Mouse (Mus musculus) midbrain, embryonic 16.5 days (tissue): ENCODE data around the gene Hnrnph1. TPM values are rescaled to one million over a fixed set of nuclear protein-coding genes. Genes with fewer than 3 reads are reported as not detected.

Source experiments
- ATAC-seq: fragments of 200-750 bp; cut with Nextera tagmentation; 2 replicates; pipeline ENCODE4 v1.8.0; 2017; ENCODE audit warnings: moderate TSS enrichment
- H3K27ac ChIP-seq: fragments of 300-500 bp; sonication (generic); 2 replicates; pipeline ENCODE4 v1.5.1; 2014; ENCODE audit warnings: mild to moderate bottlenecking, low read length, mixed read lengths
- H3K27me3 ChIP-seq: fragments of 300-500 bp; sonication (generic); 2 replicates; pipeline ENCODE4 v1.6.1; 2014; ENCODE audit warnings: low read depth, low read length, mixed read lengths; ENCODE audit not compliant: control insufficient read depth, insufficient read depth
- H3K36me3 ChIP-seq: fragments of 300-500 bp; sonication (generic); 2 replicates; pipeline ENCODE4 v1.6.1; 2014; ENCODE audit warnings: mild to moderate bottlenecking, low read length, moderate library complexity, mixed read lengths; ENCODE audit not compliant: control insufficient read depth, insufficient read depth
- H3K4me1 ChIP-seq: fragments of 300-500 bp; sonication (generic); 2 replicates; pipeline ENCODE4 v1.6.1; 2014; ENCODE audit warnings: mild to moderate bottlenecking, low read length, mixed read lengths; ENCODE audit not compliant: control insufficient read depth, insufficient read depth
- H3K4me2 ChIP-seq: fragments of 300-500 bp; sonication (generic); 2 replicates; pipeline ENCODE4 v1.6.1; 2014; ENCODE audit warnings: mild to moderate bottlenecking, low read length, mixed read lengths
- H3K4me3 ChIP-seq: fragments of 300-500 bp; sonication (generic); 2 replicates; pipeline ENCODE4 v1.5.1; 2014; ENCODE audit warnings: low read depth, mild to moderate bottlenecking, low read length, moderate library complexity, mixed read lengths
- H3K9ac ChIP-seq: fragments of 300-500 bp; sonication (generic); 2 replicates; pipeline ENCODE4 v1.6.1; 2014; ENCODE audit warnings: low read depth, low read length, mixed read lengths
- H3K9me3 ChIP-seq: fragments of 300-500 bp; sonication (generic); replicated peaks from 2 replicates; pipeline ENCODE4 v1.6.1; 2014; ENCODE audit warnings: mild to moderate bottlenecking, low read length, mixed read lengths; ENCODE audit not compliant: control insufficient read depth, poor library complexity, severe bottlenecking
- WGBS: fragments of 180-500 bp; shearing (Covaris S2); extraction: QIAGEN DNeasy Blood & Tissue Kit; methylation state at CpG from one replicate; pipeline ENCODE4 v1.1.7; 2014; 5-methylcytosine and 5-hydroxymethylcytosine counted together
- polyA plus RNA-seq: library from polyadenylated mRNA; unstranded; fragments of >200 nt; fragmentation: Nextera tagmentation; extraction: Ambion mirVana; gene quantifications from 2 replicates; pipeline ENCODE4 v1.2.1, GENCODE M21; 2015

Gene Hnrnph1
- polyA plus RNA-seq, 1 experiment from 2014 or later: 456 TPM

DNA sequence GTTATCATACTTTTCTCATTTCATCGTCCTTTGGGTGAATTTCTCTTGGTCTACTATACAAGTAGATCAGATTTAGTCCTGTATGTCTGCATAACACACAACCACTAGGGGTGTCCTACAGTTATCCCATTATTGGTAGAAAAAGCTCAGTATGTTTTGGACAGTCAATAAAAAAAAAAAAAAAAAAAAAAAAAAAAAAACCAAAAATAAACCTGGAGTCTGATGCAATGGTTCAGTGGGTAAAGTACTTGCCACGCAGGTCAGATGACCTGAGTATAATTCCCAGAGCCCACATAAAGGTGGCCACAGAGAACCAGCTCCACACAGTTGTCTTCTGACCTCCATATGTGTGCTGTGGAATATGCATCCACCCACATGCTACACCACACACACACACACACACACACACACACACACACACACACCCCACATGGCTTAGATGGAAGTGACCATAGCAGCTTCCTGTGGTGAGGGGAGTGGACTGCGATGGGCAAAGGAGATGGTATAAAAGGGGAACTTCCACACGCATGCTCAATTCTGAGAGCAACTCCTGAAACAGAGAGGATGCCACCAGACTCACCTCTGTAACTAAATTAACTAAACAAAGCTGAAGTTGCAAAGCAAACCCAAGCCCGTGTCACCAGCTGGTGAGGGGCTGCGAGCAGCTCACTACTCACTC lies 38.9 kb downstream of the Hnrnph1 start:
- Histone ChIP-seq H3K27ac (no peak overlapping the region), H3K9me3 (no peaks in the 10 kb centered on the region), H3K4me3 (no peak overlapping the region), H3K9ac (no peak overlapping the region), H3K4me2 (no peak overlapping the region), H3K27me3 (no peaks in the 10 kb centered on the region), H3K4me1 (no peaks in the 10 kb centered on the region), H3K36me3 (peaks cover 26% of the 10 kb centered on the region)
- WGBS: 96% methylated on average over 6 of the region's 6 CpGs
- no peak for ATAC-seq

DNA sequence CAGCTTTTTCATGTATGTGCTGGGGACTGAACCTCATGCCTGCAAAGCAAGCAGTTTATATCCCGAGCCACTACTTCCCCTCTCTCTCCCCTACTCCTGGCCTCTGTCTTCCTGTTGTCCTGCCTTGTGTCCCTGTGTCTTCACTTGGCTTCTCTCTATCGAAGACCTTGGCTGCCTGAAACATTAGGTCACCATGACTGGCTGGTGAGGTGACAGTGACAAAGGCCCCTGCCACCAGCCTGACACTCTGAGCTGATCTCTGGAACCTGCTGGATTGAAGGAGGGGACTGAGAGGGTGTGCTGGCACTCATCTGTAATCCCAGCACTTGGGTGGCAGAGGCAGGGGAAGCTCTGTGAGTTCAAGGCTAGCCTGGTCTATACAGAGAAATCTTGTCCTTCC lies 41.1 kb downstream of the Hnrnph1 start:
- no peak overlapping the region for H3K27ac ChIP-seq
- peaks cover 8% of the 10 kb centered on the region for H3K4me1 ChIP-seq
- WGBS: 80% methylated on average over 2 of the region's 2 CpGs
- no peak overlapping the region for H3K4me2 ChIP-seq
- H3K9me3 ChIP-seq: no peaks in the 10 kb centered on the region
- ATAC-seq: no peak
- H3K4me3 ChIP-seq: no peak overlapping the region
- no peaks in the 10 kb centered on the region for H3K27me3 ChIP-seq
- H3K36me3 ChIP-seq: peaks cover 19% of the 10 kb centered on the region
- no peak overlapping the region for H3K9ac ChIP-seq

DNA sequence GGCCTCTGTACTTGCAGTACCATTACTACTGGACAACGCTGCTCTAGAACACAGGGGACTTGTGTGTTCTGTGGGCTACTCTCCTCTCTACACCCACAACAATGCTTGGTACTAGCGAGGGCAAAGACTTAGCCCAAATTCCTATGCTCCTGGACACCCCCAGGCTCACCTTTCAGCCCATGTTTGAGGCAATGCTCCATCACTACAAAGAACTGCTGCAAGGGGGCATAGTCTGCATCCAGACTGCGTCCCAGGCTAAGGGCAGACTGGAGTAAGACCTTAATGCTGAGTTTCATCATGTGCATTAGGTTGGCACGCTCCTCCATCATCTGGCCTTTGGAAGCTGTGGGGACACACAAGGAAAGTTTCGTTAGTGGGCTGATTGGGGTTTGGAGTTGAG lies 44.7 kb downstream of the Hnrnph1 start:
- H3K9me3 ChIP-seq: no peaks in the 10 kb centered on the region
- no peaks in the 10 kb centered on the region for H3K27me3 ChIP-seq
- peaks cover 8% of the 10 kb centered on the region for H3K4me1 ChIP-seq
- H3K4me2 ChIP-seq: peak overlapping the region; percentile 61
- peak overlapping the region; percentile 33 for H3K4me3 ChIP-seq
- 43% methylated on average over 5 of the region's 5 CpGs for WGBS
- peak overlapping the region; percentile 20 for H3K9ac ChIP-seq
- ATAC-seq: no peak; the same call in 1 of the 2 replicates
- H3K27ac ChIP-seq: peak overlapping the region; percentile 31; the same call in 1 of the 2 replicates
- H3K36me3 ChIP-seq: peaks cover 8% of the 10 kb centered on the region

- ATAC-seq: peak; percentile 97
- Histone ChIP-seq H3K4me2 (peak overlapping the region; percentile 61), H3K9me3 (no peaks in the 10 kb centered on the region), H3K27ac (peak overlapping the region; percentile 89), H3K36me3 (peaks cover 2% of the 10 kb centered on the region), H3K27me3 (no peaks in the 10 kb centered on the region), H3K9ac (peak overlapping the region; percentile 53), H3K4me3 (peak overlapping the region; percentile 33), H3K4me1 (peaks cover 8% of the 10 kb centered on the region)
- WGBS: 24% methylated on average over 22 of the region's 22 CpGs
These were observed 45.4 kb downstream of the Hnrnph1 start for GRCm38 (mm10) chr11:50421934-50422780.

GRCm38 (mm10) chr11:50426056-50426455 lies 49.3 kb downstream of the Hnrnph1 start:
- H3K27me3 ChIP-seq: no peaks in the 10 kb centered on the region
- H3K4me3 ChIP-seq: no peak overlapping the region
- no peak for ATAC-seq
- H3K9ac ChIP-seq: no peak overlapping the region
- H3K9me3 ChIP-seq: no peaks in the 10 kb centered on the region
- H3K36me3 ChIP-seq: no peaks in the 10 kb centered on the region
- H3K27ac ChIP-seq: no peak overlapping the region
- 96% methylated on average over 4 of the region's 4 CpGs for WGBS
- H3K4me1 ChIP-seq: peaks cover 8% of the 10 kb centered on the region
- H3K4me2 ChIP-seq: no peak overlapping the region

DNA sequence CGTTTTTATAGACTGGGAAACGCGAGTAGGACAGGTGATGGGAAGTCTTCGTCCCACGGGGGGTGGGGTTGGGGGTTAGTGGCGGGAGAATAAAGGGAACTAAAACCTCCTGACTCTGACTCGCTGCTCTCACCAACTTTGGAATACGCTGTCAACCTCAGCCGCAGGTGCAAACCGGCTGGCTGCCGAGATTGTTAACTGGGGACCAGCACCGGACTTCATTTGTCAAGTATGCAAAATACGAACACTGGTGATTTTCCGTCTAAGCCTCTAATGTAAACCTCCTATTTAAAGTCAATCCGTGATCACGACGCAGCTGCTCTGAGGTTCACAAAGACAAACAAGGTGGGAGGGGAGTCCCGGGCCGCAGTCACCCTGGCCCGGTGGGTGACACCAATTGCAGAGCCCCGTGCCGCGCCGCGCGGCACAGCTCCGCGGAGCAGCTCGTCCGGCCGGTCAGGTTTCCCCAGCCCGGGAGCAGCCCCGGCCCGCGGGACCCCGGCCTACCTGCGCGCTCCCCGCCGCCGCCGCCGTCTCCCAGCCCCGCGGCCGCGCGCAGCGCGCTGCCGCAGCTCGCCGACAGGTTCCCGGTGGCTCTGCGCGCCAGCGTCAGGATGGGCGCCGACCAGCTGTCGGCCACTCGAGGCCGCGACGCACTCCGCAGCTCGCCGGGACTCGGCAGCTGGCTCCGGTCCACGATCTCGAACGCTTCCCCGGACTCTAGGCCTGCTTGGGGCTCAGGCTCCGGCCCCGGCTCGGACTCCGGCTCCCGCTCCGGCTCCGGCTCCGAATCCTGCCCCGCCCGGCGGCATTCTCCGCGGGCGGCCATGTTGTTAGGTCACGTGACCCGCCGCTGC lies 53.7 kb downstream of the Hnrnph1 start, which contains the start of gene Rufy1:
Gene Rufy1 (minus strand): TSS at position 849 of the 857 bp plus-strand sequence.
- Histone ChIP-seq H3K4me2 (peak within 1 kb of the TSS; percentile 54), H3K27me3 (no peaks in the 10 kb centered on the region; the same call in 1 of the 2 replicates), H3K36me3 (no peaks in the 10 kb centered on the region), H3K9me3 (no peaks in the 10 kb centered on the region), H3K4me3 (peak within 1 kb of the TSS; percentile 91), H3K27ac (peak within 1 kb of the TSS; percentile 98), H3K9ac (peak within 1 kb of the TSS; percentile 85), H3K4me1 (peaks cover 6% of the 10 kb centered on the region)
- ATAC-seq: peak; percentile 84
- WGBS: under 1% methylated on average over 90 of the region's 90 CpGs

- 26% methylated on average over 32 of the region's 32 CpGs for WGBS
- peak overlapping the region; percentile 98 for H3K27ac ChIP-seq
- H3K9ac ChIP-seq: peak overlapping the region; percentile 85
- H3K4me1 ChIP-seq: peaks cover 6% of the 10 kb centered on the region
- H3K36me3 ChIP-seq: no peaks in the 10 kb centered on the region
- H3K4me3 ChIP-seq: peak overlapping the region; percentile 91
- no peaks in the 10 kb centered on the region; the same call in 1 of the 2 replicates for H3K27me3 ChIP-seq
- peak; percentile 54 for ATAC-seq
- H3K4me2 ChIP-seq: peak overlapping the region; percentile 54
- no peaks in the 10 kb centered on the region for H3K9me3 ChIP-seq
These were observed 54.6 kb downstream of the Hnrnph1 start for GRCm38 (mm10) chr11:50431134-50432068.

- H3K27me3 ChIP-seq: no peaks in the 10 kb centered on the region; the same call in 1 of the 2 replicates
- 97% methylated on average over 3 of the region's 3 CpGs for WGBS
- no peak overlapping the region for H3K4me2 ChIP-seq
- H3K4me1 ChIP-seq: peaks cover 6% of the 10 kb centered on the region
- H3K9me3 ChIP-seq: no peaks in the 10 kb centered on the region
- H3K27ac ChIP-seq: no peak overlapping the region
- ATAC-seq: no peak
- no peak overlapping the region for H3K9ac ChIP-seq
- no peaks in the 10 kb centered on the region for H3K36me3 ChIP-seq
- no peak overlapping the region for H3K4me3 ChIP-seq
These were observed 55.3 kb downstream of the Hnrnph1 start for GRCm38 (mm10) chr11:50432069-50432440.
